Comparison of ENCODE assay signal across 9 mouse cellular contexts in genomic region chr16:84135651-84136200, GRCm38 (mm10).
DNase-seq lines count a peak whose midpoint lies in the region; ATAC-seq and TF ChIP-seq lines count a peak whose summit lies in the region.
"Had no signal": no experiment of that assay in that cellular context is flagged by ENCODE, and none has a peak within 500 bp of the region (broad histone marks: within the 10 kb centered on the region; RNA-seq: fewer than 3 reads in every experiment).

No protein-coding gene starts in this region.

- no peaks in the 10 kb centered on the region for H3K4me1 ChIP-seq in hindbrain, embryonic 14.5 days (replicated peaks; ENCODE audit: control insufficient read depth, insufficient read depth, low read length)
- H3K4me1 ChIP-seq in hindbrain, embryonic 12.5 days: no peaks in the 10 kb centered on the region
- 0 out of 2 replicates have a peak, but pooled peaks cover 2% of the 10 kb centered on the region for H3K4me1 ChIP-seq in midbrain, embryonic 16.5 days (ENCODE audit: control insufficient read depth, insufficient read depth, low read length)
- no peaks in the 10 kb centered on the region for H3K4me1 ChIP-seq in liver, postnatal 0 days (ENCODE audit: insufficient read depth)

- DNase-seq in hindbrain, embryonic 14.5 days (ENCODE audit: low spot score): peak; percentile 81
- peak; percentile 60 for DNase-seq in brain, embryonic 18.5 days (ENCODE audit: low read depth, low spot score)
- DNase-seq in frontal cortex, postnatal 10 days (ENCODE audit: low spot score in 2 of 2): peak; percentile 9 to 25
- no peak for DNase-seq in adrenal gland, postnatal 4 days (ENCODE audit: low spot score in 2 of 2)
- DNase-seq in liver, postnatal 0 days: no peak
- no peak for DNase-seq in lung, adult 18-20 months

- H3K9ac ChIP-seq in hindbrain, embryonic 14.5 days: no peak overlapping the region
- H3K9ac ChIP-seq in hindbrain, embryonic 12.5 days: no peak overlapping the region
- H3K9ac ChIP-seq in midbrain, embryonic 16.5 days (ENCODE audit: low read depth, low read length): no peak overlapping the region
- no peak overlapping the region for H3K9ac ChIP-seq in liver, postnatal 0 days (replicated peaks)

- no peak overlapping the region for H3K27ac ChIP-seq in hindbrain, embryonic 14.5 days
- H3K27ac ChIP-seq in hindbrain, embryonic 12.5 days: no peak overlapping the region
- peak overlapping the region; percentile 33; the same call in 1 of the 2 replicates for H3K27ac ChIP-seq in midbrain, embryonic 16.5 days (ENCODE audit: low read length)
- no peak overlapping the region for H3K27ac ChIP-seq in liver, postnatal 0 days (ENCODE audit: low read depth)
- H3K27ac ChIP-seq: macrophage had no signal

- TF ChIP-seq CTCF in liver, postnatal 0 days (IDR thresholded peaks at IDR 0.05; ENCODE audit: low read depth): no peak

- H3K27me3 ChIP-seq in hindbrain, embryonic 14.5 days (ENCODE audit: control insufficient read depth, insufficient read depth, low read length): no peaks in the 10 kb centered on the region
- H3K27me3 ChIP-seq in hindbrain, embryonic 12.5 days: no peaks in the 10 kb centered on the region
- H3K27me3 ChIP-seq in midbrain, embryonic 16.5 days (ENCODE audit: control insufficient read depth, insufficient read depth, low read depth, low read length): no peaks in the 10 kb centered on the region
- no peaks in the 10 kb centered on the region for H3K27me3 ChIP-seq in liver, postnatal 0 days (ENCODE audit: insufficient read depth, low read length)

- WGBS in hindbrain, embryonic 14.5 days: 60% methylated on average over 4 of the region's 4 CpGs
- WGBS in hindbrain, embryonic 12.5 days: 70% methylated on average over 4 of the region's 4 CpGs
- 54% methylated on average over 4 of the region's 4 CpGs for WGBS in midbrain, embryonic 16.5 days
- WGBS in liver, postnatal 0 days (ENCODE audit: insufficient replicate concordance): 68% methylated on average over 4 of the region's 4 CpGs

- H3K9me3 ChIP-seq in hindbrain, embryonic 14.5 days (ENCODE audit: control insufficient read depth, low read length): no peaks in the 10 kb centered on the region
- H3K9me3 ChIP-seq in hindbrain, embryonic 12.5 days (replicated peaks): no peaks in the 10 kb centered on the region
- no peaks in the 10 kb centered on the region for H3K9me3 ChIP-seq in midbrain, embryonic 16.5 days (replicated peaks; ENCODE audit: control insufficient read depth, low read length, poor library complexity, severe bottlenecking)
- no peaks in the 10 kb centered on the region for H3K9me3 ChIP-seq in liver, postnatal 0 days (ENCODE audit: low read length)

- peak; percentile 46; the same call in 1 of the 2 replicates for ATAC-seq in hindbrain, embryonic 14.5 days (ENCODE audit: low FRiP score)
- no peak for ATAC-seq in hindbrain, embryonic 12.5 days (ENCODE audit: low FRiP score)
- ATAC-seq in midbrain, embryonic 16.5 days: peak; percentile 56; the same call in 1 of the 2 replicates
- ATAC-seq in liver, postnatal 0 days: no peak

- no peak overlapping the region for H3K4me3 ChIP-seq in hindbrain, embryonic 14.5 days (replicated peaks; ENCODE audit: low read length)
- H3K4me3 ChIP-seq in hindbrain, embryonic 12.5 days: no peak overlapping the region
- no peak overlapping the region for H3K4me3 ChIP-seq in midbrain, embryonic 16.5 days (ENCODE audit: low read depth, low read length)
- no peak overlapping the region for H3K4me3 ChIP-seq in liver, postnatal 0 days (ENCODE audit: low read depth, low read length)

- no peaks in the 10 kb centered on the region for H3K36me3 ChIP-seq in hindbrain, embryonic 14.5 days (replicated peaks; ENCODE audit: control insufficient read depth, insufficient read depth)
- no peaks in the 10 kb centered on the region for H3K36me3 ChIP-seq in hindbrain, embryonic 12.5 days
- no peaks in the 10 kb centered on the region for H3K36me3 ChIP-seq in midbrain, embryonic 16.5 days (ENCODE audit: control insufficient read depth, insufficient read depth, low read length)
- no peaks in the 10 kb centered on the region for H3K36me3 ChIP-seq in liver, postnatal 0 days (replicated peaks; ENCODE audit: insufficient read depth, low read length)

- H3K4me2 ChIP-seq in hindbrain, embryonic 14.5 days (replicated peaks): no peak overlapping the region
- no peak overlapping the region for H3K4me2 ChIP-seq in hindbrain, embryonic 12.5 days (replicated peaks)
- no peak overlapping the region for H3K4me2 ChIP-seq in midbrain, embryonic 16.5 days (ENCODE audit: low read length)
- H3K4me2 ChIP-seq in liver, postnatal 0 days (ENCODE audit: low read depth, low read length): no peak overlapping the region

- no peak for TF ChIP-seq EP300 in liver, postnatal 0 days (IDR thresholded peaks at IDR 0.05; ENCODE audit: low read depth)

Comparison
In these comparisons a context has a peak if more than half of its experiments do, and no peak if none do; other contexts are left out.
1. ATAC-seq: peak in hindbrain, embryonic 14.5 days (single experiment) and midbrain, embryonic 16.5 days (single experiment); none in hindbrain, embryonic 12.5 days (single experiment) and liver, postnatal 0 days (single experiment).
2. DNase-seq: peak in hindbrain, embryonic 14.5 days (single experiment), brain, embryonic 18.5 days (single experiment) and frontal cortex, postnatal 10 days (2 of 2); none in adrenal gland, postnatal 4 days (0 of 2), liver, postnatal 0 days (single experiment) and lung, adult 18-20 months (0 of 2).